Mouse (Mus musculus) embryo, embryonic 9.5 days (tissue): ENCODE measurements around the gene Abcc2.

Experiments used
- DNase-seq: peaks from one replicate; pipeline ENCODE4 v3.0.0-alpha.2; 2017; ENCODE audit errors: extremely low spot score

The Abcc2 gene

GRCm38 (mm10) chr19:43851996-43852630, 70.1 kb downstream of the Abcc2 start:
- no peak for DNase-seq

GRCm38 (mm10) chr19:43852837-43853545, 71.0 kb downstream of the Abcc2 start:
- DNase-seq, result no peak

- DNase-seq, result no peak
Measured at GRCm38 (mm10) chr19:43857347-43857746, 75.4 kb downstream of the Abcc2 start.

GRCm38 (mm10) chr19:43870418-43870817, 88.4 kb downstream of the Abcc2 start:
- no peak for DNase-seq

- DNase-seq, result no peak
Measured at GRCm38 (mm10) chr19:43874351-43874750, 92.4 kb downstream of the Abcc2 start.

GRCm38 (mm10) chr19:43875996-43876395, 94.0 kb downstream of the Abcc2 start:
- DNase-seq, result peak; percentile 37

- DNase-seq, result no peak
Measured at GRCm38 (mm10) chr19:43877364-43877763, 95.4 kb downstream of the Abcc2 start.

- peak; percentile 47 for DNase-seq
Measured at GRCm38 (mm10) chr19:43878111-43879092, 96.4 kb downstream of the Abcc2 start.

GRCm38 (mm10) chr19:43879401-43880212, 97.6 kb downstream of the Abcc2 start:
- DNase-seq, result peak; percentile 92

GRCm38 (mm10) chr19:43880420-43880819, 98.4 kb downstream of the Abcc2 start:
- no peak for DNase-seq

GRCm38 (mm10) chr19:43881615-43882014, 99.6 kb downstream of the Abcc2 start:
- no peak for DNase-seq

GRCm38 (mm10) chr19:43882895-43883573, 101.0 kb downstream of the Abcc2 start:
- peak; percentile 65 for DNase-seq

GRCm38 (mm10) chr19:43884668-43885498, 102.9 kb downstream of the Abcc2 start:
- no peak for DNase-seq

- DNase-seq, result no peak
Measured at GRCm38 (mm10) chr19:43886371-43887099, 104.5 kb downstream of the Abcc2 start.

GRCm38 (mm10) chr19:43887242-43887641, 105.2 kb downstream of the Abcc2 start:
- no peak for DNase-seq

- DNase-seq, result no peak
Measured at GRCm38 (mm10) chr19:43887725-43888124, 105.7 kb downstream of the Abcc2 start.
